Mouse (Mus musculus) G1E (cell line): Measurements from ENCODE around the gene Gpc6.

Experiments
- CTCF ChIP-seq: IDR thresholded peaks from 2 replicates; pipeline ENCODE4 v1.5.1; 2012; ENCODE audit warnings: low read depth, low read length, inconsistent platforms, mixed read lengths
- GATA1 ChIP-seq: IDR thresholded peaks from 2 replicates; pipeline ENCODE4 v1.6.1; 2012; ENCODE audit warnings: borderline replicate concordance, low read length, inconsistent platforms, mixed read lengths
- GATA2 ChIP-seq: IDR thresholded peaks from 2 replicates; pipeline ENCODE4 v1.6.1; 2012; ENCODE audit warnings: low read depth, low read length, inconsistent platforms, borderline replicate concordance
- POLR2AphosphoS5 ChIP-seq: IDR thresholded peaks from 2 replicates; pipeline ENCODE4 v1.6.1; 2012; ENCODE audit warnings: low read depth, low read length, inconsistent platforms; ENCODE audit not compliant: insufficient replicate concordance
- TAL1 ChIP-seq: conservative IDR thresholded peaks from 2 replicates; pipeline ENCODE4 v1.6.1; 2012; ENCODE audit warnings: low read depth, low read length, inconsistent platforms, mixed read lengths

DNA sequence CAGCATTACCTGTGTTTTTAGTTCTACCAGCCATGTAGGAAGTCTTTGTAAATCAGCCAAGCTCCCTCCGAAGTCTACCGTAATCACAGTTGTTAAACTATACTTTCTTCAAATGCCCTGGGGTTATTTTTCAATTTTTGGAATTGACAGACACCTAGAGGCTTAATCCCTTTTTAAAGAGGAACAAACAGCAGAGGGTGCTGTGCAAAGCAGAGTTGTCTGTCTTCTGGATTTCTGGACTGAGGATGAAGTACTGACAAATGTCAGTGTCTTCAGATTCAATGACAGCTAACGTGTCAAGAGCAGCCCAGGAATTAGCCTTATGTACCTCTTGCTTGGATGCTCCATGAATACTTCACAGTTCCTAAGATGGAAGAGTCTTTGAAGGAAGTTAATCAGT, 62.2 kb downstream of the Gpc6 start:
- TF ChIP-seq CTCF (no peak), GATA1 (no peak), TAL1 (no peak), POLR2AphosphoS5 (no peak), GATA2 (no peak)
